Comparison of ENCODE assay signal across 8 mouse cellular contexts in the genomic region with DNA sequence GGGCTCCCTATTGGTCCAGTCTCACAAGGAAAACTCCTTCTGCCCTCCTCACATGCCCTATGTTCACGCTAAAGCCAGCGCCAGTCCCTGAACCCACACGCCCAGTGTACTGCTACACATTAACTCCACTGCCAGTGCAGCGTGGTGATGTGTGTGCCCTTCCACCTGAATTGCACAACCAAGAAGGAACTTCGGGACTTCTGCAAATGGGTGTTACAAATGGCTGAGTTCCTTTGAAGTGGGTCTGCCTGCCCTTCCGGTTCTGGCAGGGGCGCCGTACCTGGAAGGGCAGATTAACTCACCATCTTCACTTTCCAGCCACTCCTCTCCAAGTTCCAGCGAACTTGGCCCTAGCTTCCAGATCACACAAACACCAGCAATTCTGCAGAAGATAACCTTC. TPM values are rescaled to one million over a fixed set of nuclear protein-coding genes. Genes with fewer than 3 reads are reported as not detected.
DNase-seq lines count a peak whose midpoint lies in the region; ATAC-seq lines count a peak whose summit lies in the region.

No protein-coding gene starts in this region.

- H3K4me2 ChIP-seq in hindbrain, embryonic 14.5 days (replicated peaks): peak overlapping the region; percentile 50
- peak overlapping the region; percentile 55 for H3K4me2 ChIP-seq in liver, embryonic 13.5 days
- peak overlapping the region; percentile 61 for H3K4me2 ChIP-seq in neural tube, embryonic 13.5 days

- H3K27ac ChIP-seq in hindbrain, embryonic 14.5 days: peak overlapping the region; percentile 22; the same call in 1 of the 2 replicates
- H3K27ac ChIP-seq in liver, embryonic 13.5 days: peak overlapping the region; percentile 73
- H3K27ac ChIP-seq in neural tube, embryonic 13.5 days (replicated peaks): peak overlapping the region; percentile 61; the same call in 1 of the 2 replicates

- peaks cover 21% of the 10 kb centered on the region for H3K4me1 ChIP-seq in hindbrain, embryonic 14.5 days (replicated peaks; ENCODE audit: control insufficient read depth, insufficient read depth, low read length)
- H3K4me1 ChIP-seq in liver, embryonic 13.5 days (replicated peaks): peaks cover 37% of the 10 kb centered on the region
- peaks cover 44% of the 10 kb centered on the region for H3K4me1 ChIP-seq in neural tube, embryonic 13.5 days (replicated peaks)

- H3K36me3 ChIP-seq in hindbrain, embryonic 14.5 days (replicated peaks; ENCODE audit: control insufficient read depth, insufficient read depth): no peaks in the 10 kb centered on the region
- H3K36me3 ChIP-seq in liver, embryonic 13.5 days: no peaks in the 10 kb centered on the region
- no peaks in the 10 kb centered on the region for H3K36me3 ChIP-seq in neural tube, embryonic 13.5 days

- WGBS in hindbrain, embryonic 14.5 days: 56% methylated on average over 9 of the region's 9 CpGs
- 12% methylated on average over 9 of the region's 9 CpGs for WGBS in liver, embryonic 13.5 days (ENCODE audit: insufficient replicate concordance)
- WGBS in neural tube, embryonic 13.5 days: 52% methylated on average over 9 of the region's 9 CpGs

- H3K9me3 ChIP-seq in hindbrain, embryonic 14.5 days (ENCODE audit: control insufficient read depth, low read length): no peaks in the 10 kb centered on the region
- H3K9me3 ChIP-seq in liver, embryonic 13.5 days (replicated peaks): no peaks in the 10 kb centered on the region
- H3K9me3 ChIP-seq in neural tube, embryonic 13.5 days: no peaks in the 10 kb centered on the region

- H3K27me3 ChIP-seq in hindbrain, embryonic 14.5 days (ENCODE audit: control insufficient read depth, insufficient read depth, low read length): no peaks in the 10 kb centered on the region
- H3K27me3 ChIP-seq in liver, embryonic 13.5 days: peaks cover 16% of the 10 kb centered on the region; the same call in 1 of the 2 replicates
- H3K27me3 ChIP-seq in neural tube, embryonic 13.5 days: 0 out of 2 replicates have a peak, but pooled peaks cover 5% of the 10 kb centered on the region

- H3K4me3 ChIP-seq in hindbrain, embryonic 14.5 days (replicated peaks; ENCODE audit: low read length): no peak overlapping the region
- H3K4me3 ChIP-seq in liver, embryonic 13.5 days (replicated peaks): peak overlapping the region; percentile 18; the same call in 1 of the 2 replicates
- H3K4me3 ChIP-seq in neural tube, embryonic 13.5 days: no peak overlapping the region

- DNase-seq in CD4-positive helper T cell, adult 2 months (ENCODE audit: low read depth, low spot score): peak; percentile 8
- DNase-seq in hindbrain, embryonic 14.5 days (ENCODE audit: low spot score): no peak
- DNase-seq in liver, embryonic 13.5 days: no peak
- no peak for DNase-seq in layer of hippocampus, adult 9-11 months
- DNase-seq in left cerebral cortex, postnatal 25 days (ENCODE audit: low spot score in 2 of 2): no peak
- no peak for DNase-seq in left cerebral cortex, postnatal 10 days (ENCODE audit: extremely low spot score in 1 of 2, low spot score in 2 of 2)

- intact Hi-C loops in left cerebral cortex, postnatal 25 days (cut with DNase I): no loop called here
- intact Hi-C loops in left cerebral cortex, postnatal 10 days (cut with DNase I): loop anchor here (5.0 kb wide), 1 partner anchor 84 kb away; no protein-coding TSS in a partner anchor

- ATAC-seq in common myeloid progenitor, adult 5-6 weeks (replicated peaks; ENCODE audit: low read depth, poor library complexity, severe bottlenecking): peak; percentile 19
- no peak for ATAC-seq in hindbrain, embryonic 14.5 days (ENCODE audit: low FRiP score)
- peak; percentile 21; the same call in 1 of the 2 replicates for ATAC-seq in liver, embryonic 13.5 days (ENCODE audit: low read depth)
- ATAC-seq in neural tube, embryonic 13.5 days (ENCODE audit: low read depth): no peak

- no peak overlapping the region; the same call in 1 of the 2 replicates for H3K9ac ChIP-seq in hindbrain, embryonic 14.5 days
- no peak overlapping the region for H3K9ac ChIP-seq in liver, embryonic 13.5 days
- H3K9ac ChIP-seq in neural tube, embryonic 13.5 days: no peak overlapping the region

RNA-seq across cellular contexts. Expression of gene Egln3, which starts 12.5 kb away (rescaled TPM):
- total RNA-seq in common myeloid progenitor, adult 5-6 weeks (2017): 18.4 and 30.1 TPM in 2 replicates
- polyA plus RNA-seq in hindbrain, embryonic 14.5 days (2014; fragmentation: Nextera tagmentation; extraction: Ambion mirVana): 6.5 and 6.9 TPM in 2 replicates
- polyA plus RNA-seq in liver, embryonic 13.5 days (2015; fragmentation: Nextera tagmentation; extraction: Ambion mirVana): 1.6 and 1.8 TPM in 2 replicates
- 5.8 and 6.1 TPM in 2 replicates for polyA plus RNA-seq in neural tube, embryonic 13.5 days (2015; fragmentation: Nextera tagmentation; extraction: Ambion mirVana)
- 10 to 100 TPM; 10.8 to 12.6 TPM for total RNA-seq in left cerebral cortex, postnatal 25 days (2021)
- total RNA-seq in left cerebral cortex, postnatal 10 days (2021): 10 to 100 TPM; 12.2 to 13.6 TPM

Comparison
In these comparisons a context has a peak if more than half of its experiments do, and no peak if none do; other contexts are left out.
1. ATAC-seq: peak in common myeloid progenitor, adult 5-6 weeks (single experiment) and liver, embryonic 13.5 days (single experiment); none in hindbrain, embryonic 14.5 days (single experiment) and neural tube, embryonic 13.5 days (single experiment).
2. H3K27ac ChIP-seq: peak in every context shown above with its lines; median percentile 73 in liver, embryonic 13.5 days; 61 in neural tube, embryonic 13.5 days; 22 in hindbrain, embryonic 14.5 days.
3. Peak in every context shown above with its lines, with median percentiles within 50 percentile points of each other: H3K4me2 ChIP-seq.